Mouse (Mus musculus): ENCODE measurements around the gene Mark3. TPM values are rescaled to one million over a fixed set of nuclear protein-coding genes. Genes with fewer than 3 reads are reported as not detected.

The Mark3 gene
- polyA plus RNA-seq, 1 experiment from 2014 or later = 25.7 TPM

- 76% methylated on average over 14 of the region's 14 CpGs for WGBS
- no peak overlapping the region for H3K27ac ChIP-seq (replicated peaks)
- no peaks in the 10 kb centered on the region for H3K27me3 ChIP-seq (replicated peaks)
- H3K9me3 ChIP-seq = no peaks in the 10 kb centered on the region
- peaks cover 53% of the 10 kb centered on the region for H3K36me3 ChIP-seq
- no peak overlapping the region for H3K9ac ChIP-seq
- ATAC-seq (ENCODE audit: extremely low read depth, insufficient number of reproducible peaks, low FRiP score, low TSS enrichment) = no peak
- peaks cover 6% of the 10 kb centered on the region for H3K4me1 ChIP-seq
- H3K4me3 ChIP-seq = no peak overlapping the region
- no peak overlapping the region for H3K4me2 ChIP-seq
Observed at GRCm38 (mm10) chr12:111592407-111593021, 18.2 kb downstream of the Mark3 start.

GRCm38 (mm10) chr12:111593775-111594174, 19.5 kb downstream of the Mark3 start:
- no peaks in the 10 kb centered on the region for H3K27me3 ChIP-seq (replicated peaks)
- no peak overlapping the region for H3K4me3 ChIP-seq
- H3K9ac ChIP-seq = no peak overlapping the region
- no peaks in the 10 kb centered on the region for H3K9me3 ChIP-seq
- ATAC-seq (ENCODE audit: extremely low read depth, insufficient number of reproducible peaks, low FRiP score, low TSS enrichment) = no peak
- H3K4me2 ChIP-seq = no peak overlapping the region
- peaks cover 3% of the 10 kb centered on the region for H3K4me1 ChIP-seq
- peaks cover 66% of the 10 kb centered on the region for H3K36me3 ChIP-seq
- WGBS = 84% methylated on average over 2 of the region's 2 CpGs
- no peak overlapping the region for H3K27ac ChIP-seq (replicated peaks)

- WGBS = 97% methylated on average over 1 of the region's 1 CpGs
- H3K36me3 ChIP-seq = peaks cover 90% of the 10 kb centered on the region
- H3K9me3 ChIP-seq = no peaks in the 10 kb centered on the region
- H3K27me3 ChIP-seq (replicated peaks) = no peaks in the 10 kb centered on the region
- H3K9ac ChIP-seq = no peak overlapping the region
- no peak overlapping the region for H3K4me2 ChIP-seq
- H3K4me3 ChIP-seq = no peak overlapping the region
- H3K27ac ChIP-seq (replicated peaks) = no peak overlapping the region
- no peak for ATAC-seq (ENCODE audit: extremely low read depth, insufficient number of reproducible peaks, low FRiP score, low TSS enrichment)
- H3K4me1 ChIP-seq = no peaks in the 10 kb centered on the region; the same call in 1 of the 2 replicates
Observed at GRCm38 (mm10) chr12:111597310-111597709, 23.0 kb downstream of the Mark3 start.

- Histone ChIP-seq H3K4me1 (no peaks in the 10 kb centered on the region; the same call in 1 of the 2 replicates), H3K27me3 (replicated peaks) (no peaks in the 10 kb centered on the region), H3K4me2 (no peak overlapping the region), H3K36me3 (peaks cover 86% of the 10 kb centered on the region), H3K9ac (no peak overlapping the region), H3K4me3 (no peak overlapping the region), H3K27ac (replicated peaks) (no peak overlapping the region), H3K9me3 (no peaks in the 10 kb centered on the region)
- 89% methylated on average over 1 of the region's 1 CpGs for WGBS
- no peak for ATAC-seq (ENCODE audit: extremely low read depth, insufficient number of reproducible peaks, low FRiP score, low TSS enrichment)
Observed at GRCm38 (mm10) chr12:111598902-111599301, 24.6 kb downstream of the Mark3 start.

GRCm38 (mm10) chr12:111599640-111600039, 25.3 kb downstream of the Mark3 start:
- H3K9me3 ChIP-seq = no peaks in the 10 kb centered on the region
- peak overlapping the region; percentile 42 for H3K27ac ChIP-seq (replicated peaks)
- no peak for ATAC-seq (ENCODE audit: extremely low read depth, insufficient number of reproducible peaks, low FRiP score, low TSS enrichment)
- H3K36me3 ChIP-seq = peaks cover 82% of the 10 kb centered on the region
- WGBS = 66% methylated on average over 5 of the region's 5 CpGs
- no peak overlapping the region for H3K4me2 ChIP-seq
- H3K4me3 ChIP-seq = no peak overlapping the region
- H3K9ac ChIP-seq = 0 out of 2 replicates have a peak overlapping the region, but pooled peaks have one; percentile 6
- no peaks in the 10 kb centered on the region; the same call in 1 of the 2 replicates for H3K4me1 ChIP-seq
- no peaks in the 10 kb centered on the region for H3K27me3 ChIP-seq (replicated peaks)

GRCm38 (mm10) chr12:111603871-111604270, 29.5 kb downstream of the Mark3 start:
- no peak overlapping the region for H3K4me2 ChIP-seq
- H3K27ac ChIP-seq (replicated peaks) = no peak overlapping the region
- no peak for ATAC-seq (ENCODE audit: extremely low read depth, insufficient number of reproducible peaks, low FRiP score, low TSS enrichment)
- H3K9me3 ChIP-seq = no peaks in the 10 kb centered on the region
- no peak overlapping the region for H3K9ac ChIP-seq
- H3K4me1 ChIP-seq = peaks cover 8% of the 10 kb centered on the region
- no peaks in the 10 kb centered on the region for H3K27me3 ChIP-seq (replicated peaks)
- 86% methylated on average over 3 of the region's 3 CpGs for WGBS
- no peak overlapping the region for H3K4me3 ChIP-seq
- H3K36me3 ChIP-seq = peaks cover 72% of the 10 kb centered on the region

- no peak overlapping the region for H3K27ac ChIP-seq (replicated peaks)
- peaks cover 71% of the 10 kb centered on the region for H3K36me3 ChIP-seq
- H3K9me3 ChIP-seq = no peaks in the 10 kb centered on the region
- H3K9ac ChIP-seq = no peak overlapping the region
- H3K27me3 ChIP-seq (replicated peaks) = no peaks in the 10 kb centered on the region
- H3K4me3 ChIP-seq = no peak overlapping the region
- 86% methylated on average over 2 of the region's 2 CpGs for WGBS
- no peak for ATAC-seq (ENCODE audit: extremely low read depth, insufficient number of reproducible peaks, low FRiP score, low TSS enrichment)
- peaks cover 8% of the 10 kb centered on the region for H3K4me1 ChIP-seq
- no peak overlapping the region for H3K4me2 ChIP-seq
Observed at GRCm38 (mm10) chr12:111605619-111606018, 31.3 kb downstream of the Mark3 start.

- no peak overlapping the region for H3K4me3 ChIP-seq
Observed at GRCm38 (mm10) chr12:111608015-111608414, 33.7 kb downstream of the Mark3 start.

GRCm38 (mm10) chr12:111614475-111615141, 40.3 kb downstream of the Mark3 start:
- H3K4me3 ChIP-seq = no peak overlapping the region
- 84% methylated on average over 5 of the region's 5 CpGs for WGBS
- H3K4me1 ChIP-seq = peaks cover 20% of the 10 kb centered on the region
- no peak for ATAC-seq (ENCODE audit: extremely low read depth, insufficient number of reproducible peaks, low FRiP score, low TSS enrichment)
- no peak overlapping the region for H3K4me2 ChIP-seq
- H3K27me3 ChIP-seq (replicated peaks) = no peaks in the 10 kb centered on the region
- 0 out of 2 replicates have a peak overlapping the region, but pooled peaks have one; percentile 19 for H3K9ac ChIP-seq
- H3K27ac ChIP-seq (replicated peaks) = no peak overlapping the region
- peaks cover 71% of the 10 kb centered on the region for H3K36me3 ChIP-seq
- H3K9me3 ChIP-seq = no peaks in the 10 kb centered on the region

More at GRCm38 (mm10) chr12:111608015-111608414, 33.7 kb downstream of the Mark3 start:
- H3K9me3 ChIP-seq = no peaks in the 10 kb centered on the region
- H3K27ac ChIP-seq (replicated peaks) = no peak overlapping the region
- ATAC-seq (ENCODE audit: extremely low read depth, insufficient number of reproducible peaks, low FRiP score, low TSS enrichment) = no peak
- peaks cover 8% of the 10 kb centered on the region for H3K4me1 ChIP-seq
- no peak overlapping the region for H3K9ac ChIP-seq
- H3K36me3 ChIP-seq = peaks cover 71% of the 10 kb centered on the region
- 35% methylated on average over 5 of the region's 5 CpGs for WGBS
- H3K27me3 ChIP-seq (replicated peaks) = no peaks in the 10 kb centered on the region
- no peak overlapping the region for H3K4me2 ChIP-seq

GRCm38 (mm10) chr12:111618266-111618665, 43.9 kb downstream of the Mark3 start:
- peaks cover 63% of the 10 kb centered on the region for H3K36me3 ChIP-seq
- H3K27ac ChIP-seq (replicated peaks) = peak overlapping the region; percentile 1; the same call in 1 of the 2 replicates
- no peaks in the 10 kb centered on the region for H3K27me3 ChIP-seq (replicated peaks)
- WGBS = 61% methylated on average over 7 of the region's 7 CpGs
- peaks cover 20% of the 10 kb centered on the region for H3K4me1 ChIP-seq
- ATAC-seq (ENCODE audit: extremely low read depth, insufficient number of reproducible peaks, low FRiP score, low TSS enrichment) = no peak
- H3K9me3 ChIP-seq = no peaks in the 10 kb centered on the region
- peak overlapping the region; percentile 12; the same call in 1 of the 2 replicates for H3K4me2 ChIP-seq
- H3K4me3 ChIP-seq = no peak overlapping the region
- H3K9ac ChIP-seq = no peak overlapping the region

GRCm38 (mm10) chr12:111648061-111648645, 73.8 kb downstream of the Mark3 start:
- Histone ChIP-seq H3K9me3 (no peaks in the 10 kb centered on the region), H3K27ac (replicated peaks) (no peak overlapping the region), H3K36me3 (peaks cover 94% of the 10 kb centered on the region), H3K4me3 (no peak overlapping the region), H3K27me3 (replicated peaks) (no peaks in the 10 kb centered on the region), H3K9ac (no peak overlapping the region), H3K4me1 (no peaks in the 10 kb centered on the region), H3K4me2 (no peak overlapping the region)
- 54% methylated on average over 6 of the region's 6 CpGs for WGBS
- ATAC-seq (ENCODE audit: extremely low read depth, insufficient number of reproducible peaks, low FRiP score, low TSS enrichment) = no peak
